ENCODE assay signal across 15 mouse cellular contexts in the genomic region with DNA sequence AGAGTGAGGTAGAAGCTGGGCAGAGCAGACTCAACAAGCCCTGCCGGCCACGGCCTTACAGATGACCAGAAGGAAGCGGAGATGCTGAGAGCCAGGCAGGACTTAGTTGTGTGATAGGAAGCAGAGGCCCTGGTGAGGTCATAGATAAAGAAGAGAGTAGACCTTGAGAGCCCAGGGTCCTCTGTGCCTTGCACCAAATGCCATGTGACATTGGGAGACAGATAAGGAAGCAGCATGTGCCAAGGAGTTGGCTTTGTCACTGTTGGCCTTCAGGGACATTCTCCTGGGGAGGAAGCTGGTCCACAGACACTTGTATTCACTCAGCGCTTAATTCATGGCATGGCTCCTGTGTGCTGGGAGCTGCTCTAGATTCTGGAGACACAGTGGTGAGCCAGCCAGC. TPM values are rescaled to one million over a fixed set of nuclear protein-coding genes. Genes with fewer than 3 reads are reported as not detected.
DNase-seq lines count a peak whose midpoint lies in the region; ATAC-seq and TF ChIP-seq lines count a peak whose summit lies in the region.
"Had no signal": no experiment of that assay in that cellular context is flagged by ENCODE, and none has a peak within 500 bp of the region (broad histone marks: within the 10 kb centered on the region; RNA-seq: fewer than 3 reads in every experiment).

No protein-coding gene starts in this region.

- H3K79me2 ChIP-seq in MEL (ENCODE audit: control insufficient read depth, insufficient read depth, low read length, poor library complexity): peaks cover 3% of the 10 kb centered on the region

- no peak for TF ChIP-seq RAD21 in MEL (IDR thresholded peaks at IDR 0.05; ENCODE audit: low read depth, low read length)

- H3K4me1 ChIP-seq in MEL (ENCODE audit: control insufficient read depth in 1 of 2, insufficient read depth in 2 of 2, low read length in 2 of 2): no peaks in the 10 kb centered on the region
- peaks cover 50% of the 10 kb centered on the region for H3K4me1 ChIP-seq in liver, embryonic 15.5 days (replicated peaks)
- H3K4me1 ChIP-seq in kidney, embryonic 14.5 days (ENCODE audit: control insufficient read depth, insufficient read depth, low read length): peaks cover 28% of the 10 kb centered on the region; the same call in 1 of the 2 replicates

- no peak overlapping the region for H3K4me2 ChIP-seq in liver, embryonic 15.5 days
- no peak overlapping the region for H3K4me2 ChIP-seq in kidney, embryonic 14.5 days (replicated peaks; ENCODE audit: low read depth, low read length)
- H3K4me2 ChIP-seq: lung, embryonic 15.5 days; midbrain, embryonic 13.5 days; neural tube, embryonic 12.5 days had no signal

- peak; percentile 43 to 56 for DNase-seq in heart, adult 18-20 months
- no peak for DNase-seq in heart, adult 8-10 months (ENCODE audit: low spot score)
- DNase-seq in MEL (ENCODE audit: low read depth, low spot score): no peak
- no peak for DNase-seq in spleen, adult 18-20 months
- DNase-seq: kidney, adult 11 months; layer of hippocampus, adult 9-11 months; right cerebral cortex, adult 18-20 months had no signal

- peak; percentile 21; the same call in 1 of the 2 replicates for ATAC-seq in common myeloid progenitor, adult 5-6 weeks (replicated peaks; ENCODE audit: low read depth, poor library complexity, severe bottlenecking)
- peak; percentile 17; the same call in 1 of the 2 replicates for ATAC-seq in liver, embryonic 15.5 days (ENCODE audit: insufficient read depth)
- no peak for ATAC-seq in kidney, embryonic 14.5 days (ENCODE audit: low FRiP score, low TSS enrichment)
- ATAC-seq: midbrain, embryonic 13.5 days had no signal

- H3K9ac ChIP-seq in MEL (ENCODE audit: control insufficient read depth, low read depth, low read length, poor library complexity, severe bottlenecking): no peak overlapping the region
- no peak overlapping the region for H3K9ac ChIP-seq in liver, embryonic 15.5 days
- no peak overlapping the region for H3K9ac ChIP-seq in kidney, embryonic 14.5 days (ENCODE audit: low read depth, low read length)
- H3K9ac ChIP-seq: lung, embryonic 15.5 days; midbrain, embryonic 13.5 days; neural tube, embryonic 12.5 days had no signal

- peaks cover 0 to 9% of the 10 kb centered on the region in 2 experiments; a peak in 1 of 4 replicates for H3K36me3 ChIP-seq in MEL (ENCODE audit: control insufficient read depth in 1 of 2, insufficient read depth in 2 of 2, low read length in 2 of 2)
- peaks cover 25% of the 10 kb centered on the region for H3K36me3 ChIP-seq in liver, embryonic 15.5 days (replicated peaks)
- peaks cover 27% of the 10 kb centered on the region; the same call in 1 of the 2 replicates for H3K36me3 ChIP-seq in kidney, embryonic 14.5 days (ENCODE audit: control insufficient read depth, insufficient read depth, low read length)

- TF ChIP-seq EP300 in MEL (IDR thresholded peaks at IDR 0.05; ENCODE audit: low read depth in 1 of 2, low read length in 2 of 2): no peak

- H3K27ac ChIP-seq in MEL (ENCODE audit: control insufficient read depth, low read depth, low read length): no peak overlapping the region
- no peak overlapping the region for H3K27ac ChIP-seq in liver, embryonic 15.5 days (replicated peaks)
- H3K27ac ChIP-seq in kidney, embryonic 14.5 days (ENCODE audit: low read depth, low read length): no peak overlapping the region
- H3K27ac ChIP-seq: limb, embryonic 10.5 days; lung, embryonic 15.5 days; midbrain, embryonic 13.5 days; neural tube, embryonic 12.5 days had no signal

- no peak overlapping the region for H3K4me3 ChIP-seq in MEL (ENCODE audit: control insufficient read depth in 1 of 2, insufficient read depth in 1 of 2, low read depth in 2 of 2, low read length in 2 of 2)
- no peak overlapping the region for H3K4me3 ChIP-seq in liver, embryonic 15.5 days (replicated peaks)
- H3K4me3 ChIP-seq in kidney, embryonic 14.5 days (ENCODE audit: low read length): no peak overlapping the region
- H3K4me3 ChIP-seq: limb, embryonic 10.5 days; lung, embryonic 15.5 days; midbrain, embryonic 13.5 days; neural tube, embryonic 12.5 days had no signal

- no peaks in the 10 kb centered on the region for H3K9me3 ChIP-seq in MEL (replicated peaks; ENCODE audit: insufficient read depth, low read length)
- H3K9me3 ChIP-seq in liver, embryonic 15.5 days (replicated peaks): no peaks in the 10 kb centered on the region
- H3K9me3 ChIP-seq in kidney, embryonic 14.5 days (ENCODE audit: control insufficient read depth, low read length): no peaks in the 10 kb centered on the region
- H3K9me3 ChIP-seq: limb, embryonic 10.5 days; lung, embryonic 15.5 days; midbrain, embryonic 13.5 days; neural tube, embryonic 12.5 days had no signal

- TF ChIP-seq POLR2A in MEL (IDR thresholded peaks at IDR 0.05; ENCODE audit: control insufficient read depth in 1 of 2, insufficient read depth in 1 of 2, low read depth in 1 of 2, low read length in 2 of 2, poor library complexity in 1 of 2): no peak

- H3K27me3 ChIP-seq in MEL (ENCODE audit: control insufficient read depth in 1 of 2, insufficient read depth in 2 of 2, low read length in 2 of 2): no peaks in the 10 kb centered on the region
- H3K27me3 ChIP-seq in liver, embryonic 15.5 days: no peaks in the 10 kb centered on the region
- no peaks in the 10 kb centered on the region for H3K27me3 ChIP-seq in kidney, embryonic 14.5 days (ENCODE audit: control insufficient read depth, insufficient read depth, low read length)
- H3K27me3 ChIP-seq: lung, embryonic 15.5 days; midbrain, embryonic 13.5 days; neural tube, embryonic 12.5 days had no signal

- 56% methylated on average over 4 of the region's 4 CpGs for WGBS in liver, embryonic 15.5 days (ENCODE audit: insufficient replicate concordance)
- WGBS in kidney, embryonic 14.5 days: 94% methylated on average over 4 of the region's 4 CpGs

- no peak for TF ChIP-seq CTCF in MEL (IDR thresholded peaks at IDR 0.05 in 2 of 3, conservative IDR thresholded peaks at IDR 0.05 in 1 of 3; ENCODE audit: control insufficient read depth in 1 of 3, insufficient read depth in 1 of 3, low read depth in 2 of 3, low read length in 3 of 3, poor library complexity in 1 of 3, severe bottlenecking in 1 of 3)

TF ChIP-seq in MEL, 35 proteins besides CTCF, POLR2A, EP300 and RAD21:
- TF ChIP-seq GATA1 (IDR thresholded peaks at IDR 0.05; ENCODE audit: low read depth, low read length) (no peak), MAX (IDR thresholded peaks at IDR 0.05; ENCODE audit: low read length) (0 out of 2 replicates have a peak, but pooled peaks have one; percentile 26), USF1 (IDR thresholded peaks at IDR 0.05; ENCODE audit: low read depth, low read length) (peak; percentile 47; the same call in 1 of the 2 replicates)
TF ChIP-seq in MEL: peak in this region for 2.

RNA-seq across cellular contexts. Expression of a gene that starts 17.9 kb away (rescaled TPM):
- 100 to 1,000 TPM; 168 to 200 TPM for total RNA-seq in heart, adult 18-20 months (2021)
- 100 to 1,000 TPM; 169 to 227 (median 202) TPM for total RNA-seq in heart, adult 8-10 months (2022)
- total RNA-seq in MEL (2012; rRNA removed): 69.0 and 73.5 TPM in 2 replicates
- 100 to 1,000 TPM in 1 of 2 experiments, not detected in 1; 127 TPM for polyA plus RNA-seq in MEL (2012; ENCODE audit: insufficient read depth in 1 of 2, insufficient read length in 2 of 2, low read depth in 1 of 2, low replicate concordance in 2 of 2, missing spikeins in 1 of 2)
- 43.7 and 49.5 TPM in 2 replicates for total RNA-seq in common myeloid progenitor, adult 5-6 weeks (2017)
- polyA plus RNA-seq in liver, embryonic 15.5 days (2015; fragmentation: Nextera tagmentation; extraction: Ambion mirVana): 26.4 and 28.3 TPM in 2 replicates
- polyA plus RNA-seq in kidney, embryonic 14.5 days (2014; fragmentation: Nextera tagmentation; extraction: Ambion mirVana): 63.4 and 96.7 TPM in 2 replicates

RNA-seq across cellular contexts. Expression of a gene that starts 44.4 kb away (rescaled TPM):
- total RNA-seq in heart, adult 18-20 months (2021): not detected
- not detected for total RNA-seq in heart, adult 8-10 months (2022)
- total RNA-seq in MEL (2012; rRNA removed): 0.13 and 0.19 TPM in 2 replicates
- polyA plus RNA-seq in MEL (2012; ENCODE audit: insufficient read depth in 1 of 2, insufficient read length in 2 of 2, low read depth in 1 of 2, low replicate concordance in 2 of 2, missing spikeins in 1 of 2): under 1 TPM in 1 of 2 experiments, not detected in 1; 0.19 TPM
- total RNA-seq in common myeloid progenitor, adult 5-6 weeks (2017): 0.29 TPM in 1 of 2 replicates, not detected in the other
- 0.05 TPM in 1 of 2 replicates, not detected in the other for polyA plus RNA-seq in liver, embryonic 15.5 days (2015; fragmentation: Nextera tagmentation; extraction: Ambion mirVana)
- 0.20 TPM in 1 of 2 replicates, not detected in the other for polyA plus RNA-seq in kidney, embryonic 14.5 days (2014; fragmentation: Nextera tagmentation; extraction: Ambion mirVana)
- polyA plus RNA-seq: urinary bladder, adult 2 months had no signal

RNA-seq across cellular contexts. Expression of a gene that starts 56.3 kb away (rescaled TPM):
- 10 to 100 TPM; 63.8 to 64.7 TPM for total RNA-seq in heart, adult 18-20 months (2021)
- total RNA-seq in heart, adult 8-10 months (2022): 10 to 100 TPM; 67.6 to 72.3 (median 70.8) TPM
- total RNA-seq in MEL (2012; rRNA removed): 5.9 and 6.6 TPM in 2 replicates
- 10 to 100 TPM in 1 of 2 experiments, not detected in 1; 33.2 TPM for polyA plus RNA-seq in MEL (2012; ENCODE audit: insufficient read depth in 1 of 2, insufficient read length in 2 of 2, low read depth in 1 of 2, low replicate concordance in 2 of 2, missing spikeins in 1 of 2)
- total RNA-seq in common myeloid progenitor, adult 5-6 weeks (2017): 15.0 and 18.0 TPM in 2 replicates
- 15.7 and 17.3 TPM in 2 replicates for polyA plus RNA-seq in liver, embryonic 15.5 days (2015; fragmentation: Nextera tagmentation; extraction: Ambion mirVana)
- 19.7 and 21.4 TPM in 2 replicates for polyA plus RNA-seq in kidney, embryonic 14.5 days (2014; fragmentation: Nextera tagmentation; extraction: Ambion mirVana)

RNA-seq across cellular contexts. Expression of a gene that starts 56.3 kb away (rescaled TPM):
- 10 to 100 TPM; 29.8 to 30.9 TPM for total RNA-seq in heart, adult 18-20 months (2021)
- 10 to 100 TPM; 26.8 to 33.5 (median 30.5) TPM for total RNA-seq in heart, adult 8-10 months (2022)
- 8.0 and 11.1 TPM in 2 replicates for total RNA-seq in MEL (2012; rRNA removed)
- 10 to 100 TPM in 1 of 2 experiments, not detected in 1; 22.8 TPM for polyA plus RNA-seq in MEL (2012; ENCODE audit: insufficient read depth in 1 of 2, insufficient read length in 2 of 2, low read depth in 1 of 2, low replicate concordance in 2 of 2, missing spikeins in 1 of 2)
- total RNA-seq in common myeloid progenitor, adult 5-6 weeks (2017): 5.5 and 6.0 TPM in 2 replicates
- 76.3 and 93.4 TPM in 2 replicates for polyA plus RNA-seq in liver, embryonic 15.5 days (2015; fragmentation: Nextera tagmentation; extraction: Ambion mirVana)
- polyA plus RNA-seq in kidney, embryonic 14.5 days (2014; fragmentation: Nextera tagmentation; extraction: Ambion mirVana): 63.9 and 78.8 TPM in 2 replicates

Comparison
In these comparisons a context has a peak if more than half of its experiments do, and no peak if none do; other contexts are left out.
1. DNase-seq: peak in heart, adult 18-20 months (2 of 2); none in heart, adult 8-10 months (single experiment), MEL (single experiment) and spleen, adult 18-20 months (0 of 2).